Mouse (Mus musculus): ENCODE results near the gene Zfp518b.

DNA sequence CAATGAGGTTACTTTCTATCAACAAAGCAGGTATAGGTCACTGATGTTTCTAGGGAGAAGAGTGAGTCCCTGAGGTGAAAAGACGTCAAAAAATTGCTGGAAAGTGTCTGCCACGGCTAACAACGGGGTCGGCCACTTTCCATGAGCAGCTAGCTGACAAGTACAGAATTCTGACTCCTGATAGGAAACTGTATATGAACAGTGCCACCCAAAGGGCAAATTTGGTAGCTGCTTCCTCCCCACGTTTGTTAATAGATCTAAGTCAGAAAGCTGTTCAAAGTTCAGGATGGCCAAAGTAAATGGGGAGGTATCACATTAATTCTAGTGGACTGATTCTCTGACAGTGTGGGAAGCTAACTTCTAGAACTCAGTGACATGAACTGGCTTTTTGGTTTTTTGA is 63.8 kb downstream of the Zfp518b start:
- peak; percentile 43 for TF ChIP-seq CTCF (IDR thresholded peaks at IDR 0.05; ENCODE audit: low read depth, low read length)
- TF ChIP-seq POLR2A (IDR thresholded peaks at IDR 0.05; ENCODE audit: extremely low read depth, insufficient read depth, low read length) = no peak
